Mouse (Mus musculus): ENCODE data around the gene Exoc4.

Exoc4 gene

GRCm38 (mm10) chr6:33761557-33761956 is 512.7 kb downstream of the Exoc4 start:
- DNase-seq (ENCODE audit: low spot score in 2 of 2), result no peak

GRCm38 (mm10) chr6:33763245-33763644 is 514.4 kb downstream of the Exoc4 start:
- peak; percentile 29 to 60 for DNase-seq (ENCODE audit: low spot score in 2 of 2)

GRCm38 (mm10) chr6:33763970-33764369 is 515.1 kb downstream of the Exoc4 start:
- DNase-seq (ENCODE audit: low spot score in 2 of 2), result no peak

GRCm38 (mm10) chr6:33769251-33769650 is 520.4 kb downstream of the Exoc4 start:
- DNase-seq (ENCODE audit: low spot score in 2 of 2), result no peak

- no peak for DNase-seq (ENCODE audit: low spot score in 2 of 2)
Measured at GRCm38 (mm10) chr6:33770021-33770420, 521.1 kb downstream of the Exoc4 start.

- no peak for DNase-seq (ENCODE audit: low spot score in 2 of 2)
Measured at GRCm38 (mm10) chr6:33772551-33773315, 523.8 kb downstream of the Exoc4 start.

GRCm38 (mm10) chr6:33792604-33793003 is 543.7 kb downstream of the Exoc4 start:
- DNase-seq (ENCODE audit: low spot score in 2 of 2), result no peak

GRCm38 (mm10) chr6:33801254-33801653 is 552.4 kb downstream of the Exoc4 start:
- DNase-seq (ENCODE audit: low spot score in 2 of 2), result no peak

- no peak for DNase-seq (ENCODE audit: low spot score in 2 of 2)
Measured at GRCm38 (mm10) chr6:33803481-33804098, 554.7 kb downstream of the Exoc4 start.

GRCm38 (mm10) chr6:33804775-33805174 is 555.9 kb downstream of the Exoc4 start:
- DNase-seq (ENCODE audit: low spot score in 2 of 2), result peak in 1 of 2 experiments; percentile 59

- no peak for DNase-seq (ENCODE audit: low spot score in 2 of 2)
Measured at GRCm38 (mm10) chr6:33806072-33806782, 557.3 kb downstream of the Exoc4 start.

GRCm38 (mm10) chr6:33814386-33814785 is 565.5 kb downstream of the Exoc4 start:
- no peak for DNase-seq (ENCODE audit: low spot score in 2 of 2)

- DNase-seq (ENCODE audit: low spot score in 2 of 2), result no peak
Measured at GRCm38 (mm10) chr6:33823171-33823570, 574.3 kb downstream of the Exoc4 start.

- DNase-seq (ENCODE audit: low spot score in 2 of 2), result peak in 1 of 2 experiments; percentile 27
Measured at GRCm38 (mm10) chr6:33823777-33824302, 575.0 kb downstream of the Exoc4 start.

- DNase-seq (ENCODE audit: low spot score in 2 of 2), result no peak
Measured at GRCm38 (mm10) chr6:33828499-33828898, 579.6 kb downstream of the Exoc4 start.

- no peak for DNase-seq (ENCODE audit: low spot score in 2 of 2)
Measured at GRCm38 (mm10) chr6:33829261-33829660, 580.4 kb downstream of the Exoc4 start.

GRCm38 (mm10) chr6:33831276-33831675 is 582.4 kb downstream of the Exoc4 start:
- DNase-seq (ENCODE audit: low spot score in 2 of 2), result no peak

GRCm38 (mm10) chr6:33832978-33833377 is 584.1 kb downstream of the Exoc4 start:
- no peak for DNase-seq (ENCODE audit: low spot score in 2 of 2)

- DNase-seq (ENCODE audit: low spot score in 2 of 2), result no peak
Measured at GRCm38 (mm10) chr6:33836048-33836780, 587.3 kb downstream of the Exoc4 start.

- DNase-seq (ENCODE audit: low spot score in 2 of 2), result no peak
Measured at GRCm38 (mm10) chr6:33842901-33843300, 594.0 kb downstream of the Exoc4 start.

- DNase-seq (ENCODE audit: low spot score in 2 of 2), result no peak
Measured at GRCm38 (mm10) chr6:33859049-33859448, 610.2 kb downstream of the Exoc4 start.

GRCm38 (mm10) chr6:33865752-33866151 is 616.9 kb downstream of the Exoc4 start:
- DNase-seq (ENCODE audit: low spot score in 2 of 2), result no peak
